In the genomic region with DNA sequence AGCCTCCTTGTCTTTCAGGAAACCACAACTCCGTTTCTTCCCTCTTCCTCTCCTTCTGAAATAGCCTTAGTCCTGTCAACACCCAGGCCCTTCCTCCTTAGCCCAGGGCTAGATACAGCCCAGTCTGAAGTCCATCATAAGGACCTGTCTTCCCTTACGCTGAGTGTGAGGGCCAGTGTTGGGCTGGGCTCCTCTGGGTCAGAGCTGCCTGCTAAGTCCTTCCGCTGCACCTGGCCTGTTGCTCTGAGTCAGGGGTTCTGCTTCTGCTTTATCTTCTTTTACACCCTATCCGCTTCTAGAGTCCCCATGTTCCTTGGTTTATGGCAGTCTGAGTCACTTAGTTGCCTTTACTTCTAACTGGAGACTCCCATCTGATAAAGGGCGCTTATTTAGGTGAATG, we compare ENCODE assay signal across 21 mouse cellular contexts.
DNase-seq lines count a peak whose midpoint lies in the region; ATAC-seq and TF ChIP-seq lines count a peak whose summit lies in the region.
"Had no signal": no experiment of that assay in that cellular context is flagged by ENCODE, and none has a peak within 500 bp of the region (broad histone marks: within the 10 kb centered on the region; RNA-seq: fewer than 3 reads in every experiment).

No protein-coding gene starts in this region.

- H3K9me3 ChIP-seq in MEL (replicated peaks; ENCODE audit: insufficient read depth, low read length) = no peaks in the 10 kb centered on the region
- H3K9me3 ChIP-seq in intestine, embryonic 16.5 days (ENCODE audit: control insufficient read depth, low read length) = no peaks in the 10 kb centered on the region
- H3K9me3 ChIP-seq: embryonic facial prominence, embryonic 13.5 days; heart, embryonic 13.5 days; limb, embryonic 12.5 days; liver, embryonic 15.5 days had no signal

- DNase-seq in heart, adult 11 months = peak; percentile 70
- DNase-seq in heart, postnatal 10 days = no peak
- peak; percentile 2 for DNase-seq in MEL (ENCODE audit: low read depth, low spot score)
- DNase-seq in thymus, postnatal 36 days = no peak
- no peak for DNase-seq in retina, embryonic 14.5 days (ENCODE audit: low spot score)
- DNase-seq: adrenal gland, postnatal 14 days; cerebellum, adult 11 months; cerebellum, postnatal 10 days; forebrain, postnatal 0 days; heart, postnatal 36 days; right cerebral cortex, adult 18-20 months; thymus, postnatal 4 days had no signal

- TF ChIP-seq POLR2A in MEL (IDR thresholded peaks at IDR 0.05; ENCODE audit: control insufficient read depth in 1 of 2, insufficient read depth in 1 of 2, low read depth in 1 of 2, low read length in 2 of 2, poor library complexity in 1 of 2) = no peak

- TF ChIP-seq CTCF in MEL (IDR thresholded peaks at IDR 0.05 in 2 of 3, conservative IDR thresholded peaks at IDR 0.05 in 1 of 3; ENCODE audit: control insufficient read depth in 1 of 3, insufficient read depth in 1 of 3, low read depth in 2 of 3, low read length in 3 of 3, poor library complexity in 1 of 3, severe bottlenecking in 1 of 3) = no peak

- TF ChIP-seq RAD21 in MEL (IDR thresholded peaks at IDR 0.05; ENCODE audit: low read depth, low read length) = no peak

- no peak overlapping the region for H3K4me2 ChIP-seq in intestine, embryonic 16.5 days (ENCODE audit: low read depth, low read length)
- H3K4me2 ChIP-seq: embryonic facial prominence, embryonic 13.5 days; heart, embryonic 13.5 days; limb, embryonic 12.5 days; liver, embryonic 15.5 days had no signal

- H3K79me2 ChIP-seq in MEL (ENCODE audit: control insufficient read depth, insufficient read depth, low read length, poor library complexity) = no peaks in the 10 kb centered on the region

- H3K27me3 ChIP-seq in MEL (ENCODE audit: control insufficient read depth in 1 of 2, insufficient read depth in 2 of 2, low read length in 2 of 2) = no peaks in the 10 kb centered on the region
- H3K27me3 ChIP-seq in intestine, embryonic 16.5 days (replicated peaks; ENCODE audit: control insufficient read depth, insufficient read depth, low read length) = no peaks in the 10 kb centered on the region
- H3K27me3 ChIP-seq: embryonic facial prominence, embryonic 13.5 days; heart, embryonic 13.5 days; limb, embryonic 12.5 days; liver, embryonic 15.5 days had no signal

- intact Hi-C loops in heart, postnatal 10 days (cut with DNase I) = loop anchor here (2.0 to 10.0 kb wide), 6 partner anchors 244 to 1495 kb away; no protein-coding TSS in a partner anchor

- no peaks in the 10 kb centered on the region for H3K36me3 ChIP-seq in MEL (ENCODE audit: control insufficient read depth in 1 of 2, insufficient read depth in 2 of 2, low read length in 2 of 2)
- H3K36me3 ChIP-seq in intestine, embryonic 16.5 days (ENCODE audit: control insufficient read depth, insufficient read depth, low read length) = no peaks in the 10 kb centered on the region
- H3K36me3 ChIP-seq: embryonic facial prominence, embryonic 13.5 days; G1E; heart, embryonic 13.5 days; limb, embryonic 12.5 days; liver, embryonic 15.5 days had no signal

- WGBS in intestine, embryonic 16.5 days = 54% methylated on average over 5 of the region's 5 CpGs

- no peaks in the 10 kb centered on the region for H3K4me1 ChIP-seq in MEL (ENCODE audit: control insufficient read depth in 1 of 2, insufficient read depth in 2 of 2, low read length in 2 of 2)
- H3K4me1 ChIP-seq in intestine, embryonic 16.5 days (ENCODE audit: control insufficient read depth, insufficient read depth, low read length) = 0 out of 2 replicates have a peak, but pooled peaks cover 4% of the 10 kb centered on the region
- H3K4me1 ChIP-seq: liver, embryonic 15.5 days had no signal

- H3K4me3 ChIP-seq in MEL (ENCODE audit: control insufficient read depth in 1 of 2, insufficient read depth in 1 of 2, low read depth in 2 of 2, low read length in 2 of 2) = no peak overlapping the region
- H3K4me3 ChIP-seq in intestine, embryonic 16.5 days (ENCODE audit: low read length) = no peak overlapping the region
- H3K4me3 ChIP-seq: embryonic facial prominence, embryonic 13.5 days; heart, embryonic 13.5 days; limb, embryonic 12.5 days; liver, embryonic 15.5 days had no signal

- H3K9ac ChIP-seq in MEL (ENCODE audit: control insufficient read depth, low read depth, low read length, poor library complexity, severe bottlenecking) = no peak overlapping the region
- no peak overlapping the region for H3K9ac ChIP-seq in intestine, embryonic 16.5 days (ENCODE audit: low read depth, low read length)
- H3K9ac ChIP-seq: embryonic facial prominence, embryonic 13.5 days; forebrain, postnatal 0 days; heart, embryonic 13.5 days; limb, embryonic 12.5 days; liver, embryonic 15.5 days had no signal

- no peak overlapping the region for H3K27ac ChIP-seq in MEL (ENCODE audit: control insufficient read depth, low read depth, low read length)
- peak overlapping the region; percentile 29 for H3K27ac ChIP-seq in intestine, embryonic 16.5 days (ENCODE audit: low read length)
- H3K27ac ChIP-seq: embryonic facial prominence, embryonic 13.5 days; heart, embryonic 13.5 days; liver, embryonic 15.5 days had no signal

- peak; percentile 98 for ATAC-seq in intestine, embryonic 16.5 days
- ATAC-seq in megakaryocyte progenitor cell, adult 5-6 weeks (replicated peaks; ENCODE audit: poor library complexity) = peak; percentile 77
- no peak for ATAC-seq in erythroid progenitor cell, adult 5-6 weeks (replicated peaks; ENCODE audit: low FRiP score, poor library complexity, severe bottlenecking)
- ATAC-seq: forebrain, postnatal 0 days; lung, postnatal 0 days had no signal

- no peak for TF ChIP-seq EP300 in MEL (IDR thresholded peaks at IDR 0.05; ENCODE audit: low read depth in 1 of 2, low read length in 2 of 2)

TF ChIP-seq in MEL, 35 proteins besides CTCF, POLR2A, EP300 and RAD21:
- TF ChIP-seq POLR2AphosphoS2 (IDR thresholded peaks at IDR 0.05; ENCODE audit: low read length) (no peak), SMC3 (IDR thresholded peaks at IDR 0.05; ENCODE audit: low read depth, low read length) (no peak)

Comparison
In these comparisons a context has a peak if more than half of its experiments do, and no peak if none do; other contexts are left out.
1. DNase-seq: peak in heart, adult 11 months (single experiment) and MEL (single experiment); none in heart, postnatal 10 days (0 of 2), thymus, postnatal 36 days (0 of 2) and retina, embryonic 14.5 days (single experiment).